Mouse (Mus musculus): ENCODE results near the gene Zeb2.

The Zeb2 gene

DNA sequence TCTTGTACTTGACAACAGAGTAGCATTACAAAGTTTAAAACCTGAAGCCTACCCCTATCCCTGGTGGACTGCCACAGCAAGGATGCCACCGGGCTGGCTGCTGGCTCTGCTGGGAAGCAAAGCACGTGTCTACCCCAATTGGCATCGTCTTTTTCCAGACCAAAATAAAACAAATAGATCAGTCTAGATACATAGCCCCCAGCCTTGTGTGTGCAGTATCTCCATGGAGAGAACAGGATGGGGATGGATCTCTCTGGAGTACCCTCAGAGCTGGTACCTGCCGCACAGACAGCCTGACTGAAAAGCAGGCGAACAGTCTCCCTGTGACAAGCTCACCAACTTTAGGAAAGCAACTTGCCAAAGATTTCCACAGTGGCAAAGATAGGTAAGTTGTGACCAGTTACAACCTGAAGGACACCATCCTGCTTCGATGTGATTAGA, 11.9 kb downstream of the Zeb2 start:
- TF ChIP-seq GATA4 (IDR thresholded peaks at IDR 0.05; ENCODE audit: insufficient replicate concordance, low read length): no peak

DNA sequence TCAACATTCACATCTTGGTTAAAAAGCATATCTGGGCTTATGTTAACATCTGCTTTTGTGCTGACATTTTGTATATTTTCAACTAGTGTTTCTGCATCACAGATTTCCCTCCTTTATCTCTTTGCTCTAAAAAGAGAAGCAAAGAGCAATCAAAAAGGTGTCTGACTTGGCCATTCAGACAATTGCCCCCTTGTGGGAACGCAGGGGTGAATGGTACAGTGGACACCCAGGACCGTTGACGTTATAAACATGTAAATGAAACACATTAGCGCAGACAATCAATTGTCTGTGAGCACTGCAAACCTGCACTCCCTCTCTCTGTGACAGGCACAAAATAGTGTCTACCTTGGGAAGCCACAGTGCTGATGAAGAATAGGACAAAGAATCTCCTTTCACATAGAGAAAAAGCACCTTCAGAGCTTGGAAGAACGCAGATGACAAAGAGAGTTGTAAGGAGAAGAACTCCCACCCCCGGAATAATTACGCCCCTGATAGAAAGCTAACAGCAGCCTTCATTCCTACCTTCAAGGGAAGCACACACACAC, 12.6 kb downstream of the Zeb2 start:
- TF ChIP-seq GATA4 (IDR thresholded peaks at IDR 0.05; ENCODE audit: insufficient replicate concordance, low read length): no peak

DNA sequence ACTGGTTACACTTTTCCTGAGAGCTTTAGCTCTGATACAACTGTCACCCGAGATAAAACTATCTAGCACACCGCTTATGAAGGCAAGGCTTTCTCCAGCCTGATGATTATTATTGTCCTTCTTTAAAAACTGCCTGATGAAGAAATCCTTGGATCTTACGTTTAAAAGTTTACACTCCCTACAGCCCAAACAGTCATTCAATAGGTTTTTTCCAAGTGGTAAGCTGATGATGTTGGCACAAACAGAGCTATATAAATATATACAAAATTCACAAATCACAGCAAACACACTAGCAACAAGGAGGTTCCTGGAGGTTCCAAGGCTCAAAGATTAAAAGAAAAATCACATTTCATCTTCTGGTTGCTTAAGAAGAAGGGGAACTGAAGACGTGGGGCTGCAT, 13.1 kb downstream of the Zeb2 start:
- TF ChIP-seq GATA4 (IDR thresholded peaks at IDR 0.05; ENCODE audit: insufficient replicate concordance, low read length): no peak

- TF ChIP-seq GATA4 (IDR thresholded peaks at IDR 0.05; ENCODE audit: insufficient replicate concordance, low read length): no peak
Measured at GRCm38 (mm10) chr2:45103021-45103983, 13.9 kb downstream of the Zeb2 start.

GRCm38 (mm10) chr2:45102191-45102638, 15.0 kb downstream of the Zeb2 start:
- TF ChIP-seq GATA4 (IDR thresholded peaks at IDR 0.05; ENCODE audit: insufficient replicate concordance, low read length): no peak

GRCm38 (mm10) chr2:45101586-45101985, 15.6 kb downstream of the Zeb2 start:
- no peak for TF ChIP-seq GATA4 (IDR thresholded peaks at IDR 0.05; ENCODE audit: insufficient replicate concordance, low read length)

DNA sequence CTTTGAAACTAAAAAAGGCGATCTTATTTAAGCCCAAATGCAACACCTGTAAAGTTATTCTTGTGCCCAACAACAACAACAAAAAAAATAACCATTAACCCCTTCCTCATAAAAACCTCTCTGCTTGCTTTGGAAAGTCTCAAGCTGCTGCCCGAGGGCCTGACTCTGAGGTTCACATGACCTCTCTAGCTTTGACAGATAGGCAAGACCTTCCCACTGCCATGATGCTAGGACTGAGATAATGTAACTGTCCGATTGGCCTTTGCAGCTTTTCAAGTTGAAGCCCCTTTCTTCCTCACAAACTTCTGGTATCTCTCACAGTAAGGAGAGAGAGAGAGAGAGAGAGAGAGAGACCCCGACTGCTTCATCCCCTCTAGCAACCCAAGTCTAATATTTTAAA, 16.2 kb downstream of the Zeb2 start:
- no peak for TF ChIP-seq GATA4 (IDR thresholded peaks at IDR 0.05; ENCODE audit: insufficient replicate concordance, low read length)

- TF ChIP-seq GATA4 (IDR thresholded peaks at IDR 0.05; ENCODE audit: insufficient replicate concordance, low read length): no peak
Measured at GRCm38 (mm10) chr2:45100628-45101027, 16.6 kb downstream of the Zeb2 start.

- TF ChIP-seq GATA4 (IDR thresholded peaks at IDR 0.05; ENCODE audit: insufficient replicate concordance, low read length): no peak
Measured at GRCm38 (mm10) chr2:45100017-45100416, 17.2 kb downstream of the Zeb2 start.

GRCm38 (mm10) chr2:45099081-45099480, 18.1 kb downstream of the Zeb2 start:
- no peak for TF ChIP-seq GATA4 (IDR thresholded peaks at IDR 0.05; ENCODE audit: insufficient replicate concordance, low read length)

DNA sequence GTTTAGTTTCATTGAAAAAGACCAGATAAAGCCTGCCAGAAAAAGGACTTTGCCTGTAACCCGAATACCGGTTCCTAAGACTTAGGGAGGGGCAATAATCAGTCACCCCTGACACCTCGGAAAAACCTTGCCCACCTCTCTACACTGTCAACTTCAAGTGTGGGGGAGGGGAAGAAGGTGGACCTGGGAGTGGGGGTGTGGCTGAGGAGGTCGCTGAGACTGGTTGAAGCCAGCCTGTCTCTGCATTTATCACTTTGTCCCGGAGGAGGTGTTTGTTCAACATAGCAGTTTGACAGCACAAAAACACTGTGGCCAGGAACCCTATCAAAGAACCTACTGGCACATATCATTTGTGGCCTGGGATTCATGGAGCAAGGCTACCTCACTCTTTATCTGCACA, 19.2 kb downstream of the Zeb2 start:
- no peak for TF ChIP-seq GATA4 (IDR thresholded peaks at IDR 0.05; ENCODE audit: insufficient replicate concordance, low read length)

DNA sequence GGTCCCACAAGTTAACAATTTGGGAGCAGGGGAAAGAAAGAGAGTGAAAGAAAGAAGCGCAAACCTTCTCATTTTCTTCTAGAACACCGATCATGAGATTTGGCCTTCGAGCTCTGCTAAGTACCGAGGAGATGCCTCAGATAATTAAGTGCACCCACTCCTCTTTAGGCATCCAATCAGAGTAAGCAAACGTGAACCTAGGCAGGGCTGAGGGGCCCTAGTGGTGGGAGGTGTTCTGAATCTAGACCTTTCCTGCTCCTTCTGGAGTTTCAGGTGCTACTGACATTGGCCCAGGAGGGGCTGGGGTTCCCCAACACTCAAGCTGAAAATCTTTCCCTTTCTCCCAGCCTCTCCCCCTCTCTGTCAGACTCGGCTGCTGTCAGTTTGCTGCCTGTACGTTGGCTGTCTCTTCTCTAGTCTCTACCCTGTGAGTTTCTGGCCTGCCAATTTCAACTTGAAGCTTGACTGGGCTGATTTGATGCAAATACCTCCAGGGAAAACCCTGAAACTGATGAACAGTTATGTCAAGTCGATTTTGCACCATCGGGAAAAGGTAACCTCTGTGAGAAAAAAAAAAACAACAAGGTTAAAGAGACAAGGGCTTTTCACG, 20.5 kb downstream of the Zeb2 start:
- no peak for TF ChIP-seq GATA4 (IDR thresholded peaks at IDR 0.05; ENCODE audit: insufficient replicate concordance, low read length)

- no peak for TF ChIP-seq GATA4 (IDR thresholded peaks at IDR 0.05; ENCODE audit: insufficient replicate concordance, low read length)
Measured at GRCm38 (mm10) chr2:45095825-45096224, 21.4 kb downstream of the Zeb2 start.

DNA sequence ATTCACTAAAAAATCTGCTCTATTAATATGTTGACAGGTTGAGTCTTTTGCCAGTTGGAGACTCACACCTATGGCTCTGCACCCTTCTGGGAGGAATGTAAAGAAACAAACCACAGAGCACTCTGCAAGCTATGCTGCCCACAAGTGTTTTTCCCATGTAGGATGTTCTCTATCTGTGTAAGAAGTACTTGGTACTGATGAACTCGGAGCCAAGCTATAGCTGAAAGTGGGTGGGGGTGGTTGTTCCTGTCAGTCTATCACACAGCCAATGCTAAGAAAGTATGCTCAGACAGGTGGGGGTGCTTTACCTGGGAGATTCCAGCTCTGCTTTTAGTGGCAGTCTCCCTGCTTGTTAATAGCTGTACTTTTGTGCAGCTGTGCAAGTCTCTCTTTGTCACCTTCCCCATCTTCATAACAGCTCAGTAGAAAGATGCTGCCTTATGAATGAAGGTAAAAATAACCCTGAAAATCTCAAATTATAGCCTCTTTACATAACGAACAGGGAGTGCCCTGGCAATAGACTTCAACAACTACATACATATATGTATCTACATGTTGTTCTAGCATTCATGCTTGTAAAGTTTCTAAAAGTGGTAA, 22.7 kb downstream of the Zeb2 start:
- TF ChIP-seq GATA4 (IDR thresholded peaks at IDR 0.05; ENCODE audit: insufficient replicate concordance, low read length): no peak

GRCm38 (mm10) chr2:45093479-45093878, 23.7 kb downstream of the Zeb2 start:
- TF ChIP-seq GATA4 (IDR thresholded peaks at IDR 0.05; ENCODE audit: insufficient replicate concordance, low read length): no peak

All from liver, adult (tissue).